Mouse (Mus musculus): Measurements from ENCODE around the gene Large1. TPM values are rescaled to one million over a fixed set of nuclear protein-coding genes. Genes with fewer than 3 reads are reported as not detected.

Gene Large1
- total and polyA plus RNA-seq, 3 experiments, result 0.22 TPM; not detected in 2

GRCm38 (mm10) chr8:73178434-73178833, 174.9 kb downstream of the Large1 start:
- DNase-seq (ENCODE audit: low spot score) (no peak), ATAC-seq (ENCODE audit: extremely low read depth, insufficient number of reproducible peaks, low FRiP score, poor library complexity, severe bottlenecking) (no peak)
- H3K4me3 ChIP-seq (ENCODE audit: low read depth, low read length), result no peak overlapping the region
- H3K9me3 ChIP-seq (replicated peaks), result peaks cover 3% of the 10 kb centered on the region; the same call in 1 of the 2 replicates
- H3K27me3 ChIP-seq (ENCODE audit: insufficient read depth, low read length), result no peaks in the 10 kb centered on the region
- TF ChIP-seq CTCF (IDR thresholded peaks at IDR 0.05; ENCODE audit: low read depth, low read length), result no peak
- TF ChIP-seq POLR2AphosphoS5 (IDR thresholded peaks at IDR 0.05; ENCODE audit: insufficient replicate concordance, low read depth, low read length), result no peak
- no peak for TF ChIP-seq GATA1 (IDR thresholded peaks at IDR 0.05; ENCODE audit: borderline replicate concordance, low read length)
- TF ChIP-seq GATA2 (IDR thresholded peaks at IDR 0.05; ENCODE audit: borderline replicate concordance, low read depth, low read length), result no peak
- no peak for TF ChIP-seq TAL1 (conservative IDR thresholded peaks at IDR 0.05; ENCODE audit: low read depth, low read length)
- no peaks in the 10 kb centered on the region for H3K36me3 ChIP-seq (replicated peaks)
- no peaks in the 10 kb centered on the region for H3K4me1 ChIP-seq (ENCODE audit: insufficient read depth, low read depth, low read length)

GRCm38 (mm10) chr8:73172661-73173060, 180.7 kb downstream of the Large1 start:
- H3K4me1 ChIP-seq (ENCODE audit: insufficient read depth, low read depth, low read length), result no peaks in the 10 kb centered on the region
- H3K4me3 ChIP-seq (ENCODE audit: low read depth, low read length), result no peak overlapping the region
- TF ChIP-seq GATA2 (IDR thresholded peaks at IDR 0.05; ENCODE audit: borderline replicate concordance, low read depth, low read length) (no peak), CTCF (IDR thresholded peaks at IDR 0.05; ENCODE audit: low read depth, low read length) (no peak), GATA1 (IDR thresholded peaks at IDR 0.05; ENCODE audit: borderline replicate concordance, low read length) (no peak), POLR2AphosphoS5 (IDR thresholded peaks at IDR 0.05; ENCODE audit: insufficient replicate concordance, low read depth, low read length) (no peak), TAL1 (conservative IDR thresholded peaks at IDR 0.05; ENCODE audit: low read depth, low read length) (no peak)
- H3K9me3 ChIP-seq (replicated peaks), result peaks cover 3% of the 10 kb centered on the region; the same call in 1 of the 2 replicates
- DNase-seq (ENCODE audit: low spot score) (no peak), ATAC-seq (ENCODE audit: extremely low read depth, insufficient number of reproducible peaks, low FRiP score, poor library complexity, severe bottlenecking) (no peak)
- H3K27me3 ChIP-seq (ENCODE audit: insufficient read depth, low read length), result no peaks in the 10 kb centered on the region
- H3K36me3 ChIP-seq (replicated peaks), result no peaks in the 10 kb centered on the region

DNA sequence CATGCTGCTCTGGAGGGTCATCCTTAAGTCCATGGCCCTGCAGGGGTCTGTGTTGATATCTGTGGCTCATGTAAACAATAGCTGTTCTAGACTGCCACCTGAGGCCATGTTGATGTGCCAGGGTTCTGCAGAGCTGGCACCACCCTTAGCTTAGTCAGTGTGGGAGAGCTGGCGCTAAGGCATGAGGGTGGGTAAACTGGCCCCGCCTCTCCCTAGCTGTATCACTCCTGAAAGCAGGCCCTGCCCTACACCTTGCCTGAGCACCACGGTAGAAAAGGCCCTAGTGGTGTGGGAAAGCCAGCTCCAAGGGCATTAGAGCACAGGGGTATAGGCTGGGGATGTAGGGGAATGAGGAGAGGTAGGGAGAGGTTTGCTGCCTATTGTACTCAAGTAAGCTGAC, 191.3 kb downstream of the Large1 start:
- Histone ChIP-seq H3K36me3 (replicated peaks) (no peaks in the 10 kb centered on the region), H3K27me3 (ENCODE audit: insufficient read depth, low read length) (no peaks in the 10 kb centered on the region), H3K4me1 (ENCODE audit: insufficient read depth, low read depth, low read length) (no peaks in the 10 kb centered on the region), H3K9me3 (replicated peaks) (peaks cover 3% of the 10 kb centered on the region), H3K4me3 (ENCODE audit: low read depth, low read length) (no peak overlapping the region)
- DNase-seq (ENCODE audit: low spot score), result no peak
- no peak for ATAC-seq (ENCODE audit: extremely low read depth, insufficient number of reproducible peaks, low FRiP score, poor library complexity, severe bottlenecking)
- TF ChIP-seq GATA2 (IDR thresholded peaks at IDR 0.05; ENCODE audit: borderline replicate concordance, low read depth, low read length) (no peak), GATA1 (IDR thresholded peaks at IDR 0.05; ENCODE audit: borderline replicate concordance, low read length) (no peak), POLR2AphosphoS5 (IDR thresholded peaks at IDR 0.05; ENCODE audit: insufficient replicate concordance, low read depth, low read length) (no peak), CTCF (IDR thresholded peaks at IDR 0.05; ENCODE audit: low read depth, low read length) (no peak)

DNA sequence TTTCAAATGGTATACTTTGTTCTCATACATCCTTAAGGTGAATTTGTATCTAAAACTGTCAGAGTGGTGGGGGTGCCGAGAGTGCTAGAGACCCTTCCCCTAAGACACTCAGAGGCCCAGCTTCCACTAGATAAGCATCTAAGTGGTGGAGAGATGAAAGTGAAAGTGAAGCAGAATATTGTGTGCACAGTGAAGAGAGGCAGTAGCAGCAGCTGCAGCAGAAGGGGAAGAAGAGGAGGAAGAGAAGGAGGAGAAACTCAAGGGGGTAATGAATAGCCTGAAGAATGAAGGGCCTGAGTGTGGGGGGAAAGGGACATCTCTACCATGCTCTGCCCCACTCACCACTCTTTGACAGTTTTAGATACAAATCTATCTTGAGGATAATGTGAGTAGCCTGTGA, 191.8 kb downstream of the Large1 start:
- TF ChIP-seq CTCF (IDR thresholded peaks at IDR 0.05; ENCODE audit: low read depth, low read length) (no peak), POLR2AphosphoS5 (IDR thresholded peaks at IDR 0.05; ENCODE audit: insufficient replicate concordance, low read depth, low read length) (no peak), TAL1 (conservative IDR thresholded peaks at IDR 0.05; ENCODE audit: low read depth, low read length) (no peak), GATA1 (IDR thresholded peaks at IDR 0.05; ENCODE audit: borderline replicate concordance, low read length) (no peak), GATA2 (IDR thresholded peaks at IDR 0.05; ENCODE audit: borderline replicate concordance, low read depth, low read length) (no peak)
- no peaks in the 10 kb centered on the region for H3K36me3 ChIP-seq (replicated peaks)
- ATAC-seq (ENCODE audit: extremely low read depth, insufficient number of reproducible peaks, low FRiP score, poor library complexity, severe bottlenecking) (no peak), DNase-seq (ENCODE audit: low spot score) (no peak)
- no peaks in the 10 kb centered on the region for H3K4me1 ChIP-seq (ENCODE audit: insufficient read depth, low read depth, low read length)
- H3K4me3 ChIP-seq (ENCODE audit: low read depth, low read length), result no peak overlapping the region
- no peaks in the 10 kb centered on the region for H3K27me3 ChIP-seq (ENCODE audit: insufficient read depth, low read length)
- peaks cover 3% of the 10 kb centered on the region for H3K9me3 ChIP-seq (replicated peaks)

DNA sequence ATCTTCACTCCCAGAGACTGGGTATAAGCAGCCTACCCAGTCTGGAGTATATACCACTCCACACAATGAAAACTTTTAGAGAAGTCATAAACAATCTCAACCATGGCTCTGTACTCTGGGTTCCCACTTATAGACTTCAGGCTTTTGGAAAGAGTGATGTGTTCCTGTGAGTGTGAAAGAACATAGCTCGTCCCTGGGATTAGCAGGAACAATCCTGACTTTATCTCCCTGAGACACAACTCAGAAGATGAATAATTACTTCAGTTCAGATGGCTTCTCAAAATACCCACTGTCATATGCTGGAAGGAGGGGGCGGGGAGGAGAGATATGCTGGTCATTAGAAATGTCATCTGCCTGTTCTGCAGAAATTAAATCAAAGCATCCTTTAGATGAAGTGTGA, 192.4 kb downstream of the Large1 start:
- Histone ChIP-seq H3K36me3 (replicated peaks) (no peaks in the 10 kb centered on the region), H3K27me3 (ENCODE audit: insufficient read depth, low read length) (no peaks in the 10 kb centered on the region), H3K4me1 (ENCODE audit: insufficient read depth, low read depth, low read length) (no peaks in the 10 kb centered on the region), H3K9me3 (replicated peaks) (peaks cover 3% of the 10 kb centered on the region), H3K4me3 (ENCODE audit: low read depth, low read length) (no peak overlapping the region)
- DNase-seq (ENCODE audit: low spot score), result no peak
- TF ChIP-seq CTCF (IDR thresholded peaks at IDR 0.05; ENCODE audit: low read depth, low read length) (no peak), POLR2AphosphoS5 (IDR thresholded peaks at IDR 0.05; ENCODE audit: insufficient replicate concordance, low read depth, low read length) (no peak), TAL1 (conservative IDR thresholded peaks at IDR 0.05; ENCODE audit: low read depth, low read length) (no peak), GATA1 (IDR thresholded peaks at IDR 0.05; ENCODE audit: borderline replicate concordance, low read length) (no peak), GATA2 (IDR thresholded peaks at IDR 0.05; ENCODE audit: borderline replicate concordance, low read depth, low read length) (no peak)
- no peak for ATAC-seq (ENCODE audit: extremely low read depth, insufficient number of reproducible peaks, low FRiP score, poor library complexity, severe bottlenecking)

DNA sequence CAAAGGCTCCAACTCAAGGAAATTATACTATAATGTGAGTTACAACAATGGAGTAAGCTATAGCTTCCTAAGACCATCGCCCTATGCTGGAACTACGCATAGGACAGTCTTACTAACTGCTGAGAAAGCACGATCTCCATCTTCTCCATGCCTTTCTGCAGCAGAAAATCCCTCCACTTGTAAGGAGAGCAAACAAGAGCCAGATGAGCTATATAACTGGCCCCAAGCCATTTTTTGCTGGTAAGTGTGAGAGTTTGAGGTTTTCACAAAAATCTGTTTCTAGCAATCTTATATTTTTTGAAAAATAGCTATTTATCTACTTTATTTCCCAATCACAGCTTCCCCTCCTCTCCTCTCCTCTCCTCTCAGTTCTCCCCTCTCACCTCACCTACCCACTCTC, 206.1 kb downstream of the Large1 start:
- Histone ChIP-seq H3K4me1 (ENCODE audit: insufficient read depth, low read depth, low read length) (no peaks in the 10 kb centered on the region), H3K9me3 (replicated peaks) (no peaks in the 10 kb centered on the region), H3K36me3 (replicated peaks) (no peaks in the 10 kb centered on the region), H3K4me3 (ENCODE audit: low read depth, low read length) (no peak overlapping the region), H3K27me3 (ENCODE audit: insufficient read depth, low read length) (no peaks in the 10 kb centered on the region)
- TF ChIP-seq GATA2 (IDR thresholded peaks at IDR 0.05; ENCODE audit: borderline replicate concordance, low read depth, low read length) (no peak), POLR2AphosphoS5 (IDR thresholded peaks at IDR 0.05; ENCODE audit: insufficient replicate concordance, low read depth, low read length) (no peak), TAL1 (conservative IDR thresholded peaks at IDR 0.05; ENCODE audit: low read depth, low read length) (no peak), GATA1 (IDR thresholded peaks at IDR 0.05; ENCODE audit: borderline replicate concordance, low read length) (no peak), CTCF (IDR thresholded peaks at IDR 0.05; ENCODE audit: low read depth, low read length) (no peak)
- DNase-seq (ENCODE audit: low spot score) (no peak), ATAC-seq (ENCODE audit: extremely low read depth, insufficient number of reproducible peaks, low FRiP score, poor library complexity, severe bottlenecking) (no peak)
